Mouse (Mus musculus) hematopoietic stem cell, adult 5-6 weeks (primary cell): ENCODE results near the gene Klhl29. TPM values are rescaled to one million over a fixed set of nuclear protein-coding genes. Genes with fewer than 3 reads are reported as not detected.

Experiments used
- ATAC-seq, 2 experiments: fragments of 125-278 bp in 1 of 2; replicated peaks in 1 of 2; 2 replicates each; pipeline ENCODE4 v1.8.0; 2016 to 2017; ENCODE audit warnings: inconsistent platforms in 2 of 2, mild to moderate bottlenecking in 2 of 2, moderate number of reproducible peaks in 2 of 2, low read depth in 1 of 2, moderate TSS enrichment in 1 of 2; ENCODE audit not compliant: low FRiP score in 2 of 2, poor library complexity in 2 of 2, severe bottlenecking in 2 of 2, insufficient read depth in 1 of 2, low TSS enrichment in 1 of 2
- total RNA-seq: library from RNA; stranded (forward); fragments of 172-1452, 232-1000 nt; gene quantifications from 2 replicates; pipeline ENCODE4 v1.2.3, GENCODE M21; 2017

The Klhl29 gene
- total RNA-seq, 1 experiment from 2014 or later = not detected

DNA sequence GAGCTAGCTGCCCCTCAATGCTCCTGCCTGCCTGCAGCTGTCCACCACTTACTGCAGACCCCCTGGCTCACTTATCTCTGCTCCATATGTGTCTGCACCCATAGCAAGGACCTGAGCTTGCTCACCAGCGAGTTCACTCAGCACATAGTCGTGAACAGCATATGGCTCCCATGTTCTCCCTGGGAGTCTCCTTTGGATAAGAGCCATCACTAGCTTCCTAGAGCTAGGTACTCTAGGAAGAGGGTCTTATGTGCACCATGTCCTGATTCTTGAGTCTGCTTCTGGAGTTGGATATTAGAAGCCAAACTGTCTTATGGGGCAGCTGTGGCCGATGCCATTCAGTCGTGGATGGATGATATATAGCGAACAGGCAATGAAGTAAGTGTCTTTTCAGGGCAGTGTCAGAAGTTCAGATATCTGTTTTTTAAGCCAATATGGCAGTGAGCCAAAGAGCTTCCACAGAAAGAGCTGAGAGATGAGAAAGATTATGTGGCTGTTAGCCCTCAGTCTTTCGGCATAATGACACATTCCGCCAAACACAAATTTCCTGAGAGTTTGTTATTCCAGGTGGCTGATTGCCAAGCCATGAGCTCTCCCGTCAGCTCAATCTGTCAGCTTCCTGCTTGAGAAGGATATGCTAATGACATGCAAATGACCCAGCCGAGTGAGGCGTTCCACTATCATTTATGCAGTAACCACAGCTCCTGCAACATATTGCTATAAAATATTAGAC is 287.5 kb downstream of the Klhl29 start:
- ATAC-seq = no peak

DNA sequence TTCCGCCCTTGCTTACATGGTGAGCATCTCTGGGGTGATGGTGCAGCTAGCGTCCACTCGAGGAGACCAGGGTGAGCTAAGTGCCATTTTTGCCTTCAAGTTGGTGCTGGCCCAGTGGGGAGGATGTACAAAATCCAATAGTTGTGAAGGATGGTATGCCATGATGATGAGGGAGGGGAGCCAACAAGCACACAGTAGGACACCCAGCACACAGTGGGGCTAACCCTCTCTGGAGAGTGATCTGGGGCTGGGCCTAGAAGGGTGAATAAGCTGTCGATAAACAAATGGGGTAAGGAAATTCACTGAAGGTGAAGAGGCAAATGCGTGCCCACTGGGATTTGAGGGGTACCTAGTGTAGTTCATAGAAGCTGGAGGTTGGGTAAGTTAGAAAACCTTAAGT is 290.8 kb downstream of the Klhl29 start:
- no peak for ATAC-seq

DNA sequence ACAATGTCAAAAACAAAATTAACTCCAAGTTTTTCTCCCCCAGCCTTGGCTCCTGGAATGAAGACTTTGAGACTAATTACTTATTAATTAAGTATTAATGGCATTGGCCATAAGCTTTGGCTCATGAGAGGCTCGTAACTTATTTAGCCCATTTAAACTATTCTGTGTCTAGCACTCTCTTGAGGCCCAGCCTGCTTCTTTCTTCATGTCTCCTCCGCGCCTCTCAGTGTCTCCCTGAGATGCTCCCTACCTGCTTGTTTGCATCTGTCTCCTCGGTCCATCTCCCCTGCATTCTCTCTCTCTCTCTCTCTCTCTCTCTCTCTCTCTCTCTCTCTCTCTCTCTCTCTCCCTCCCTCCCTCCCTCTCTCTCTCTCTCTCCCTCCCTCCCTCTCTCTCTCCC is 294.0 kb downstream of the Klhl29 start:
- no peak for ATAC-seq

DNA sequence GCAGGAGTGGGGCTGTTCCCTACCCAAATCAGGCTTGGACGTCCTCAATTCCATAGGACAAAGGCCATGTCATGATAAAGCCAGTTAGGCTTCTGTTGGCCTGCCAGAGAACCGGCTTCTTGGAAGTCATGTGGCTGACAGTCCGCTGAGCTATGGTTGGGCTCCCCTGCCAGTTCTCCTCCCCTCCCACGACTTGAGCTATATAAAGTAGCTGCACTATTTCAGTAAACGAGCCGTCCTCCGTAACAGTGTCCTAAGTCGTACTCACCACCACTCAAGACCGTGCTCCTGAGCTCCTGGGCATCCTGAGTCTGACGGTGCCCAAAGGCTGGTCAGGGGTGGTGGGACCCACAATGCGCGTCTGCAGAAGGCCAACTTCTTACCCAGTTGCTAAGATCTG is 302.3 kb downstream of the Klhl29 start:
- no peak for ATAC-seq

DNA sequence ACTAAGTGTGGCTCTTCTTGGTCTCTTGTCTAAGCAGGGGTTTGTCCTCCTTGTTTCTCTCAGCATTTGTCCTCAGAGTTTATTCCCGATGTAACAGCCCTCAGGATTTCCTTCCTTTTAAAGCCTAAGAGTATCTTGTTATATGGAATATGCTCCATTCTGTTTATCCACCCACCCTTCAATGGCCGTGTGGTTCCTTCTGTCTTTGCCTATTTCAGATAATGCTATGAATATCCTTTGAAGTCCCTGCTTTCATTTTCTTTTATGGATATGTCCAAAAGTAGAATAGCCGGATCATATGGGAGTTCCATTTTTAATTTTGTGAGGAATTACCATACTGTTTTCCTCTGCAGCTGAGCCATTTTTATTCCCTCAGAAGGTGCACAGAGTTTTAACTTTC is 305.4 kb downstream of the Klhl29 start:
- ATAC-seq = no peak

DNA sequence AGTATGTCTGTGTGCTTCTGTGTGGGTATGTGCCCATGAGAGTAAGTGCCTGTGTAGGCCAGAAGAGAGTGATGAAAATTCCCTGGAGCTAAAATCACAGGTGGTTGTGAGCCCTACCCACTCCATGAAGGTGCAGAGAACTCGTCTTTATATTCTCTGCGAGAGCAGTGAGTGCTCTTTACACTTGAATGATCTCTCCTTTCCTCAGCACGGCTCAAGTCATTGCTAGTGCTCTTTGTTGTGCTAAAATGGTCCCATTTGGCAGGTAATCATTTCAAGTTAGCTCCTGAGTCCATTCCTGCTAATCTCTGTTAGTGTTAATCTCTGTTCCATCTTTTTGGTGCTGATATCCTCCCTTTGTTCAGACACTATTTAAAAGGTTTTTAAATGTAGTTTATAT is 307.9 kb downstream of the Klhl29 start:
- no peak for ATAC-seq

DNA sequence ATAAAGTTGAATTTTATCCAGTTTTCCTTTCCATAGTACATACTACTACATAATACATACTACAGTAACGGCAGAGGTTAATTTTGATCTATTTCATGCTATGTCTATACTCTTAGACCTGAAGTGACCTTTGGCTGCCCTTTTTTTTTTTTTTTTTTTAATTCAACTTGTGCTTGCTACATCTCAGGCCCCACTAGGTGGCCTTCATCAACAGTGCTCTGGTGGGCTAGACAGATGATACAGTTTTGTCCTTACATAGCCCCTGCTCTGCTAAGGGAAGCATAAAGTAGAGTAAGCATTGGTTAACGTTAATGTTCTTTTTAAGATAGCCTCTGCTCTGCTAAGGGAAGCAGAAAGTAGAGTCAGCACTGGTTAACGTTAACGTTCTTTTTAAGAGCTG is 327.4 kb downstream of the Klhl29 start:
- ATAC-seq = no peak

DNA sequence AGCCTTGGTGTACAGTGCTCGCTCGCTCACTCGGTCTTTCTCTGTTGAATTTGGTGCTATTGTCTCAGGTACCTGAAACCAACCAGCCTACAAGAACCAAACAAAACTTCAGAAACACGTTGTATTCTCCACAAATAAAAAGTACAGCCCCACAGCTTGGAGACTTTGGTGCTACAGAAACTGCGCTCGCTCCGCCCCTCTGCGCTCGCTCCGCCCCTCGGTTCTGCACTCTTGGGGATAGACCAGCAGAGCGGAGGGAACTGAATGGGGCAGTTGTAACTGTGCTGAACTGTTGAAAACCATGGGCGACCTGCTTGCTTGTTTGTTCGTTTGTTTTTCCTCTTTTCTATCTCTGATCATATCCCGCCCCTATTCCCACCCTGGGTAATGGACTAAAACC is 331.3 kb downstream of the Klhl29 start:
- no peak for ATAC-seq

DNA sequence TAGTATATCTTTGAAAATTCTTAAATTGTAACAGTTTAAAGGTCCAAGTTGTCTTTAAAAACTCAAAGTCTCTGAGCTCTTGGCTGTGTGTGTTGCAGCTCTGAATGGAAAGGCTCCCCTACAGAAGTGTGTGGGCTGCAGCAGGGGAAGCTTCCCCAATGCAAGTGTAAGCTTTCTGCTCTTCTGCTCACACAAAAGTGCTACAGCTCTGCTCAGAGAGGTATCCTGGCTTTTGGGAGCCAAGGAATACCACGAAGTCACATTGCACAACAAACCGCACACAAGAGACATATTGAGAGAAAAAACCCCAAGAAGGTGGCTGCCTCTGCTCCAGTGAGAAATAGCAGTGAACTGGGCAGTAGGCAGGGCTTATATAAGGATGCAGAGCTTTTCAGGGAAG is 337.5 kb downstream of the Klhl29 start:
- no peak for ATAC-seq

DNA sequence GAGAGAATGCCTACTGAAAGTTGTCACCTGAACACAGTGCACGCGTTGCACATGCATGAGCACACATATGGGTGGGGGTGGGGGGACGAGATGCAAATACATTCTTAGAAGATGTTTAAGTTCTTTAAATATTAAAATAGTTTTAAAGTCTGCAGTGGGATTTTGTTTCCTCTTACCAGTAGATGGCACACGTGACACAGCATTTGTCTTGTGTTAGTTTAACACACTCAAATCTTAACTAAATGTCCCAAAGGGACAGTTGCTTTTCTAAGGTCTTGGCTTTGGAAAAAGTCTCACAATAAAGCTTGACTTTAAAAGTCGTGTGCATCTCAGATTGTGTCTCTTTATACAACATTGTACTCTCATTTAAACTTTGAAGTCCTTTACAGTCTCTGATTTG is 346.4 kb downstream of the Klhl29 start:
- ATAC-seq = no peak
